Mouse (Mus musculus): Measurements from ENCODE around the gene Dpy19l3. TPM values are rescaled to one million over a fixed set of nuclear protein-coding genes. Genes with fewer than 3 reads are reported as not detected.
A peak's percentile ranks its signal among the peaks of the same experiment; 100 is the strongest.

The Dpy19l3 gene
- polyA plus RNA-seq, 1 experiment, result 10.9 TPM

- TF ChIP-seq POLR2A (IDR thresholded peaks at IDR 0.05; ENCODE audit: borderline replicate concordance, extremely low read depth, low read depth, low read length) (no peak), CTCF (IDR thresholded peaks at IDR 0.05; ENCODE audit: insufficient read depth, low read length) (no peak)
- no peaks in the 10 kb centered on the region for H3K4me1 ChIP-seq (ENCODE audit: control insufficient read depth, insufficient read depth, low read length)
- no peak overlapping the region for H3K4me3 ChIP-seq (replicated peaks; ENCODE audit: extremely low read depth, low read depth, low read length)
- DNase-seq, result no peak
- WGBS, result 64% methylated on average over 11 of the region's 11 CpGs
Observed at GRCm38 (mm10) chr7:35650716-35651410, 103.4 kb downstream of the Dpy19l3 start.

GRCm38 (mm10) chr7:35649071-35649470 is 105.2 kb downstream of the Dpy19l3 start:
- WGBS, result 34% methylated on average over 3 of the region's 3 CpGs
- DNase-seq, result peak; percentile 26
- Histone ChIP-seq H3K4me3 (replicated peaks; ENCODE audit: extremely low read depth, low read depth, low read length) (no peak overlapping the region), H3K4me1 (ENCODE audit: control insufficient read depth, insufficient read depth, low read length) (no peaks in the 10 kb centered on the region)
- no peak for TF ChIP-seq CTCF (IDR thresholded peaks at IDR 0.05; ENCODE audit: insufficient read depth, low read length)
- TF ChIP-seq POLR2A (IDR thresholded peaks at IDR 0.05; ENCODE audit: borderline replicate concordance, extremely low read depth, low read depth, low read length), result no peak

GRCm38 (mm10) chr7:35648239-35649069 is 105.8 kb downstream of the Dpy19l3 start:
- TF ChIP-seq CTCF (IDR thresholded peaks at IDR 0.05; ENCODE audit: insufficient read depth, low read length) (no peak), POLR2A (IDR thresholded peaks at IDR 0.05; ENCODE audit: borderline replicate concordance, extremely low read depth, low read depth, low read length) (no peak)

GRCm38 (mm10) chr7:35647101-35647698 is 107.1 kb downstream of the Dpy19l3 start, which contains the start of gene Pdcd5:
TSS of gene Pdcd5 (minus strand) at chr7:35647521.
- peak within 1 kb of the TSS; percentile 76 for H3K4me3 ChIP-seq (replicated peaks; ENCODE audit: extremely low read depth, low read depth, low read length)
- TF ChIP-seq CTCF (IDR thresholded peaks at IDR 0.05; ENCODE audit: insufficient read depth, low read length), result no peak
- peak; percentile 50; the same call in 1 of the 2 replicates for TF ChIP-seq POLR2A (IDR thresholded peaks at IDR 0.05; ENCODE audit: borderline replicate concordance, extremely low read depth, low read depth, low read length)
- WGBS, result under 1% methylated on average over 64 of the region's 64 CpGs
- no peaks in the 10 kb centered on the region for H3K4me1 ChIP-seq (ENCODE audit: control insufficient read depth, insufficient read depth, low read length)
- peak; percentile 96 for DNase-seq

More at GRCm38 (mm10) chr7:35648239-35649069, 105.8 kb downstream of the Dpy19l3 start:
- Histone ChIP-seq H3K4me3 (replicated peaks; ENCODE audit: extremely low read depth, low read depth, low read length) (no peak overlapping the region), H3K4me1 (ENCODE audit: control insufficient read depth, insufficient read depth, low read length) (no peaks in the 10 kb centered on the region)
- WGBS, result 58% methylated on average over 9 of the region's 9 CpGs
- DNase-seq, result no peak

- H3K4me1 ChIP-seq (ENCODE audit: control insufficient read depth, insufficient read depth, low read length), result no peaks in the 10 kb centered on the region
- peak; percentile 20 for DNase-seq
- TF ChIP-seq CTCF (IDR thresholded peaks at IDR 0.05; ENCODE audit: insufficient read depth, low read length), result no peak
- no peak for TF ChIP-seq POLR2A (IDR thresholded peaks at IDR 0.05; ENCODE audit: borderline replicate concordance, extremely low read depth, low read depth, low read length)
- peak overlapping the region; percentile 76 for H3K4me3 ChIP-seq (replicated peaks; ENCODE audit: extremely low read depth, low read depth, low read length)
- WGBS, result 7% methylated on average over 34 of the region's 34 CpGs
Observed at GRCm38 (mm10) chr7:35646317-35647081, 107.8 kb downstream of the Dpy19l3 start.

GRCm38 (mm10) chr7:35640072-35640471 is 114.2 kb downstream of the Dpy19l3 start:
- Histone ChIP-seq H3K4me3 (replicated peaks; ENCODE audit: extremely low read depth, low read depth, low read length) (no peak overlapping the region), H3K4me1 (ENCODE audit: control insufficient read depth, insufficient read depth, low read length) (no peaks in the 10 kb centered on the region)
- DNase-seq, result no peak
- TF ChIP-seq POLR2A (IDR thresholded peaks at IDR 0.05; ENCODE audit: borderline replicate concordance, extremely low read depth, low read depth, low read length), result no peak
- no peak for TF ChIP-seq CTCF (IDR thresholded peaks at IDR 0.05; ENCODE audit: insufficient read depth, low read length)
- WGBS, result 39% methylated on average over 6 of the region's 6 CpGs

GRCm38 (mm10) chr7:35636874-35637273 is 117.4 kb downstream of the Dpy19l3 start:
- no peak for DNase-seq
- no peaks in the 10 kb centered on the region for H3K4me1 ChIP-seq (ENCODE audit: control insufficient read depth, insufficient read depth, low read length)
- WGBS, result 96% methylated on average over 9 of the region's 9 CpGs
- H3K4me3 ChIP-seq (replicated peaks; ENCODE audit: extremely low read depth, low read depth, low read length), result no peak overlapping the region
- TF ChIP-seq POLR2A (IDR thresholded peaks at IDR 0.05; ENCODE audit: borderline replicate concordance, extremely low read depth, low read depth, low read length) (no peak), CTCF (IDR thresholded peaks at IDR 0.05; ENCODE audit: insufficient read depth, low read length) (no peak)

GRCm38 (mm10) chr7:35636229-35636628 is 118.0 kb downstream of the Dpy19l3 start:
- peak; percentile 8 for DNase-seq
- 63% methylated on average over 6 of the region's 6 CpGs for WGBS
- Histone ChIP-seq H3K4me3 (replicated peaks; ENCODE audit: extremely low read depth, low read depth, low read length) (no peak overlapping the region), H3K4me1 (ENCODE audit: control insufficient read depth, insufficient read depth, low read length) (no peaks in the 10 kb centered on the region)
- TF ChIP-seq POLR2A (IDR thresholded peaks at IDR 0.05; ENCODE audit: borderline replicate concordance, extremely low read depth, low read depth, low read length), result no peak
- peak; percentile 33; the same call in 1 of the 2 replicates for TF ChIP-seq CTCF (IDR thresholded peaks at IDR 0.05; ENCODE audit: insufficient read depth, low read length)

Other genes with a start within 250 kb of the Dpy19l3 start
- gene Tdrd12, start 216.7 kb downstream of the Dpy19l3 start, polyA plus RNA-seq (2012; rRNA removed), result 0.04 and 0.06 TPM in 2 replicates
- 20.6 and 22.3 TPM in 2 replicates for gene Nudt19, start 198.2 kb downstream of the Dpy19l3 start, polyA plus RNA-seq (2012; rRNA removed)
- 0.06 and 0.11 TPM in 2 replicates for gene Rgs9bp, start 168.9 kb downstream of the Dpy19l3 start, polyA plus RNA-seq (2012; rRNA removed)
- gene Ankrd27, start 168.2 kb downstream of the Dpy19l3 start, polyA plus RNA-seq (2012; rRNA removed), result 23.4 and 28.7 TPM in 2 replicates
- 33.1 and 45.9 TPM in 2 replicates for gene Pdcd5, start 106.9 kb downstream of the Dpy19l3 start, polyA plus RNA-seq (2012; rRNA removed)
- gene Zfp507, start 48.5 kb upstream of the Dpy19l3 start, polyA plus RNA-seq (2012; rRNA removed), result 5.9 and 8.1 TPM in 2 replicates